Mouse (Mus musculus) forebrain, embryonic 16.5 days (tissue): ENCODE results near the gene Dap. TPM values are rescaled to one million over a fixed set of nuclear protein-coding genes. Genes with fewer than 3 reads are reported as not detected.

Experiments used
- ATAC-seq: fragments of 200-750 bp; cut with Nextera tagmentation; 2 replicates; pipeline ENCODE4 v1.8.0; 2017; ENCODE audit warnings: mild to moderate bottlenecking, moderate library complexity
- H3K27ac ChIP-seq: fragments of 300-500 bp; sonication (generic); 2 replicates; pipeline ENCODE4 v1.5.1; 2014; ENCODE audit warnings: low read length, control low read depth
- H3K27me3 ChIP-seq: fragments of 300-500 bp; sonication (generic); replicated peaks from 2 replicates; pipeline ENCODE4 v1.6.1; 2014; ENCODE audit warnings: low read length; ENCODE audit not compliant: control insufficient read depth, insufficient read depth
- H3K36me3 ChIP-seq: fragments of 300-500 bp; sonication (generic); 2 replicates; pipeline ENCODE4 v1.6.1; 2014; ENCODE audit not compliant: control insufficient read depth, insufficient read depth
- H3K4me1 ChIP-seq: fragments of 300-500 bp; sonication (generic); replicated peaks from 2 replicates; pipeline ENCODE4 v1.6.1; 2014; ENCODE audit warnings: low read length; ENCODE audit not compliant: control insufficient read depth, insufficient read depth
- H3K4me2 ChIP-seq: fragments of 300-500 bp; sonication (generic); 2 replicates; pipeline ENCODE4 v1.6.1; 2014; ENCODE audit warnings: mild to moderate bottlenecking, low read length, control low read depth
- H3K4me3 ChIP-seq: fragments of 300-500 bp; sonication (generic); replicated peaks from 2 replicates; pipeline ENCODE4 v1.5.1; 2014; ENCODE audit warnings: mild to moderate bottlenecking, low read length, control low read depth
- H3K9ac ChIP-seq: fragments of 300-500 bp; sonication (generic); replicated peaks from 2 replicates; pipeline ENCODE4 v1.6.1; 2014; ENCODE audit warnings: low read depth, low read length, control low read depth
- H3K9me3 ChIP-seq: fragments of 300-500 bp; sonication (generic); 2 replicates; pipeline ENCODE4 v1.6.1; 2016; ENCODE audit warnings: low read length; ENCODE audit not compliant: control insufficient read depth
- WGBS: fragments of 180-500 bp; shearing (Covaris S2); extraction: QIAGEN DNeasy Blood & Tissue Kit; methylation state at CpG from one replicate; pipeline ENCODE4 v1.1.7; 2014; 5-methylcytosine and 5-hydroxymethylcytosine counted together
- polyA plus RNA-seq: library from polyadenylated mRNA; unstranded; fragments of >200 nt; fragmentation: Nextera tagmentation; extraction: Ambion mirVana; gene quantifications from 2 replicates; pipeline ENCODE4 v1.2.1, GENCODE M21; 2015

Dap gene
- polyA plus RNA-seq, 1 experiment from 2014 or later = 18.0 TPM

GRCm38 (mm10) chr15:31235794-31236548, 11.9 kb downstream of the Dap start:
- Histone ChIP-seq H3K4me3 (no peak overlapping the region), H3K4me1 (no peaks in the 10 kb centered on the region), H3K9ac (no peak overlapping the region), H3K9me3 (no peaks in the 10 kb centered on the region), H3K27ac (no peak overlapping the region), H3K27me3 (no peaks in the 10 kb centered on the region), H3K36me3 (no peaks in the 10 kb centered on the region), H3K4me2 (no peak overlapping the region)
- 95% methylated on average over 9 of the region's 9 CpGs for WGBS
- ATAC-seq = no peak

GRCm38 (mm10) chr15:31236549-31236907, 12.4 kb downstream of the Dap start:
- Histone ChIP-seq H3K9me3 (no peaks in the 10 kb centered on the region), H3K4me3 (no peak overlapping the region), H3K9ac (no peak overlapping the region), H3K4me1 (no peaks in the 10 kb centered on the region), H3K27ac (no peak overlapping the region), H3K27me3 (no peaks in the 10 kb centered on the region), H3K4me2 (no peak overlapping the region), H3K36me3 (no peaks in the 10 kb centered on the region)
- whole genome bisulfite sequencing = 89% methylated on average over 9 of the region's 9 CpGs
- no peak for ATAC-seq

GRCm38 (mm10) chr15:31237368-31237767, 13.3 kb downstream of the Dap start:
- Histone ChIP-seq H3K4me1 (no peaks in the 10 kb centered on the region), H3K36me3 (no peaks in the 10 kb centered on the region), H3K4me2 (no peak overlapping the region), H3K9ac (no peak overlapping the region), H3K9me3 (no peaks in the 10 kb centered on the region), H3K27ac (no peak overlapping the region), H3K4me3 (no peak overlapping the region), H3K27me3 (no peaks in the 10 kb centered on the region)
- 90% methylated on average over 11 of the region's 11 CpGs for WGBS
- no peak for ATAC-seq

DNA sequence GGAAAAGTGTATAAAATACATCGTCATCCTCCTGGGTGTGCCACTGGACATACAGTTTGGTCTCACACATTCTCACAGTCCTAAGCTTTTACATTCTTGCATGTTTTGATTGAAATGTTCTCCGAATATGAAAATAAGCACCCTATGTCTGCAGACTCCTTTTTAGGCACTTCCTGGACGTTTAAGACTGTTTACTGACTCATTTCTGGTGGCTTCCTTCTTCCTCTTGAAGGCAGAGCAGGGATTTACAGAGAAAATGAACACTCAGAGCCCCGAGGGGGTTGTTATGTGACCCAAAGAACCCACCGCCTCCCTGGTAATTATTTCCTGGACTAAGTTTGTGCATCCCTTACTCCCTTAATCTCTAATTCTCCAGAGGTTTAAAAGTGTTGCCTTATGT, 13.8 kb downstream of the Dap start:
- no peaks in the 10 kb centered on the region for H3K9me3 ChIP-seq
- H3K4me3 ChIP-seq = no peak overlapping the region
- no peak for ATAC-seq
- H3K27ac ChIP-seq = no peak overlapping the region
- no peaks in the 10 kb centered on the region for H3K36me3 ChIP-seq
- H3K27me3 ChIP-seq = no peaks in the 10 kb centered on the region
- 78% methylated on average over 5 of the region's 5 CpGs for WGBS
- H3K4me1 ChIP-seq = no peaks in the 10 kb centered on the region
- no peak overlapping the region for H3K9ac ChIP-seq
- no peak overlapping the region for H3K4me2 ChIP-seq

- WGBS = 86% methylated on average over 11 of the region's 11 CpGs
- no peak overlapping the region for H3K4me2 ChIP-seq
- no peak overlapping the region for H3K9ac ChIP-seq
- no peak for ATAC-seq
- H3K9me3 ChIP-seq = no peaks in the 10 kb centered on the region
- H3K27ac ChIP-seq = no peak overlapping the region
- no peaks in the 10 kb centered on the region for H3K4me1 ChIP-seq
- no peaks in the 10 kb centered on the region for H3K36me3 ChIP-seq
- no peak overlapping the region for H3K4me3 ChIP-seq
- H3K27me3 ChIP-seq = no peaks in the 10 kb centered on the region
These were observed 14.5 kb downstream of the Dap start for GRCm38 (mm10) chr15:31238611-31239010.

- H3K4me1 ChIP-seq = no peaks in the 10 kb centered on the region
- H3K4me3 ChIP-seq = no peak overlapping the region
- no peak overlapping the region for H3K4me2 ChIP-seq
- H3K9me3 ChIP-seq = no peaks in the 10 kb centered on the region
- 89% methylated on average over 13 of the region's 13 CpGs for WGBS
- no peak overlapping the region for H3K9ac ChIP-seq
- ATAC-seq = no peak
- no peaks in the 10 kb centered on the region for H3K27me3 ChIP-seq
- no peak overlapping the region for H3K27ac ChIP-seq
- no peaks in the 10 kb centered on the region for H3K36me3 ChIP-seq
These were observed 15.6 kb downstream of the Dap start for GRCm38 (mm10) chr15:31239713-31240112.

GRCm38 (mm10) chr15:31240181-31240580, 16.1 kb downstream of the Dap start:
- ATAC-seq = no peak
- Histone ChIP-seq H3K4me3 (no peak overlapping the region), H3K4me2 (no peak overlapping the region), H3K36me3 (no peaks in the 10 kb centered on the region), H3K27ac (no peak overlapping the region), H3K9me3 (no peaks in the 10 kb centered on the region), H3K9ac (no peak overlapping the region), H3K27me3 (no peaks in the 10 kb centered on the region), H3K4me1 (no peaks in the 10 kb centered on the region)
- WGBS = 83% methylated on average over 4 of the region's 4 CpGs

GRCm38 (mm10) chr15:31243260-31243659, 19.1 kb downstream of the Dap start:
- no peak for ATAC-seq
- 66% methylated on average over 10 of the region's 10 CpGs for WGBS

GRCm38 (mm10) chr15:31244696-31245445, 20.8 kb downstream of the Dap start:
- Histone ChIP-seq H3K4me3 (no peak overlapping the region), H3K4me2 (no peak overlapping the region), H3K4me1 (peaks cover 7% of the 10 kb centered on the region), H3K27ac (no peak overlapping the region), H3K9ac (no peak overlapping the region), H3K27me3 (no peaks in the 10 kb centered on the region), H3K36me3 (no peaks in the 10 kb centered on the region), H3K9me3 (no peaks in the 10 kb centered on the region)
- WGBS = 93% methylated on average over 17 of the region's 17 CpGs
- ATAC-seq = no peak

More at GRCm38 (mm10) chr15:31243260-31243659, 19.1 kb downstream of the Dap start:
- H3K4me2 ChIP-seq = no peak overlapping the region
- H3K27ac ChIP-seq = no peak overlapping the region
- no peak overlapping the region for H3K4me3 ChIP-seq
- H3K4me1 ChIP-seq = peaks cover 7% of the 10 kb centered on the region
- no peaks in the 10 kb centered on the region for H3K36me3 ChIP-seq
- H3K9me3 ChIP-seq = no peaks in the 10 kb centered on the region
- no peak overlapping the region for H3K9ac ChIP-seq
- no peaks in the 10 kb centered on the region for H3K27me3 ChIP-seq
